Mouse (Mus musculus) limb, embryonic 13.5 days (tissue): Measurements from ENCODE around the gene Slc12a3. TPM values are rescaled to one million over a fixed set of nuclear protein-coding genes. Genes with fewer than 3 reads are reported as not detected.

Experiments
- ATAC-seq: fragments of 200-750 bp; cut with Nextera tagmentation; 2 replicates; pipeline ENCODE4 v1.8.0; 2017; ENCODE audit warnings: low read depth, moderate number of reproducible peaks, moderate TSS enrichment; ENCODE audit not compliant: low FRiP score
- H3K27ac ChIP-seq: fragments of 300-500 bp; sonication (generic); 2 replicates; pipeline ENCODE4 v1.5.1; 2015; ENCODE audit warnings: inconsistent platforms, mild to moderate bottlenecking, moderate library complexity
- H3K27me3 ChIP-seq: fragments of 300-500 bp; sonication (generic); 2 replicates; pipeline ENCODE4 v1.6.1; 2015; ENCODE audit warnings: mild to moderate bottlenecking, inconsistent platforms
- H3K36me3 ChIP-seq: fragments of 300-500 bp; sonication (generic); 2 replicates; pipeline ENCODE4 v1.6.1; 2015; ENCODE audit warnings: inconsistent platforms, mild to moderate bottlenecking, moderate library complexity
- H3K4me1 ChIP-seq: fragments of 300-500 bp; sonication (generic); 2 replicates; pipeline ENCODE4 v1.6.1; 2015; ENCODE audit warnings: inconsistent platforms
- H3K4me2 ChIP-seq: fragments of 300-500 bp; sonication (generic); replicated peaks from 2 replicates; pipeline ENCODE4 v1.6.1; 2015; ENCODE audit warnings: inconsistent platforms, mild to moderate bottlenecking, moderate library complexity
- H3K4me3 ChIP-seq: fragments of 300-500 bp; sonication (generic); 2 replicates; pipeline ENCODE4 v1.5.1; 2015; ENCODE audit warnings: moderate library complexity, mild to moderate bottlenecking, inconsistent platforms
- H3K9ac ChIP-seq: fragments of 300-500 bp; sonication (generic); 2 replicates; pipeline ENCODE4 v1.6.1; 2015; ENCODE audit warnings: mild to moderate bottlenecking, inconsistent platforms
- H3K9me3 ChIP-seq: fragments of 300-500 bp; sonication (generic); 2 replicates; pipeline ENCODE4 v1.6.1; 2016; ENCODE audit warnings: inconsistent platforms
- WGBS: fragments of 180-500 bp; shearing (Covaris S2); methylation state at CpG from one replicate; pipeline ENCODE4 v1.1.7; 2015; 5-methylcytosine and 5-hydroxymethylcytosine counted together
- polyA plus RNA-seq: library from polyadenylated mRNA; unstranded; fragments of >200 nt; fragmentation: Nextera tagmentation; extraction: Ambion mirVana; gene quantifications from 2 replicates; pipeline ENCODE4 v1.2.1, GENCODE M21; 2015

The Slc12a3 gene
- polyA plus RNA-seq, 1 experiment from 2014 or later = not detected

DNA sequence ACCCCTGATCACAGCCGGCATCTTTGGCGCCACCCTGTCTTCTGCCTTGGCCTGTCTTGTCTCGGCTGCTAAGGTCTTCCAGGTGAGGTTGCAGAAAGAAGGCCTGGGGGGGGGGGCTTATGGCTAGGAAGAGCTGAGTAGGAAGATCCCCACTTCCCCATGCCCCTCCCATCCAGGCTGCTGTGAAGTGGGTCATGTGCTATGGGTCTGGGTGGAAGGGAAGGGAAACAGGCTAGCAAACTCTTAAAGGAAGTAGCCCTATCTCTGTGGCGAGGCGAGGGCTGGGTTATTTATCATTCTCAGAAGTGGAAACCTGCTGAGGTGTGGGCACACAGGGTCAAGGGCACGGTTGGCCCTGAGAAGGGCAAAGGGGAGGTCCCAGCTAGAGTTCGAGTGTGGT lies 11.8 kb downstream of the Slc12a3 start:
- no peak overlapping the region for H3K9ac ChIP-seq
- no peaks in the 10 kb centered on the region for H3K9me3 ChIP-seq
- no peaks in the 10 kb centered on the region for H3K4me1 ChIP-seq
- 85% methylated on average over 7 of the region's 7 CpGs for WGBS
- H3K4me2 ChIP-seq = no peak overlapping the region
- H3K27me3 ChIP-seq = no peaks in the 10 kb centered on the region; the same call in 1 of the 2 replicates
- no peak overlapping the region for H3K4me3 ChIP-seq
- no peak for ATAC-seq
- no peaks in the 10 kb centered on the region for H3K36me3 ChIP-seq
- H3K27ac ChIP-seq = no peak overlapping the region

DNA sequence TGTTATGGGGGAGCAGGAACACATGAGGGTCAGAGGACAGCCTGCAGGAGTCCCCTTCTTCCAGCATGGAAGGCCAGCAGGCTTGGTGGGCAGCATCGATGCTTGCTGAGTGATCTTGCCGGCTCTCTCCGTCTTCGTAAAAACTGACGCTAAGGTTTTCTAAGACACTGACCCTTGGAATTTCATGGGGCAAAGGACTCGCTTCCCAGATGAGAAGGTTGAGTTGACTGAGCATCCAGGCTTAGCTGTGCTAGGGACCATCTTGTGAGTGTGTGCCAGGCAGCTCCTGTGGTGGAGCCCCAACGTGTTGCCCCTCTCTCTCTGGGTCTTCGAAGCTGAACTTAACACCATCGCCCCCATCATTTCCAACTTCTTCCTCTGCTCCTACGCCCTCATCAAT lies 13.7 kb downstream of the Slc12a3 start:
- Histone ChIP-seq H3K9ac (no peak overlapping the region), H3K27me3 (no peaks in the 10 kb centered on the region; the same call in 1 of the 2 replicates), H3K36me3 (no peaks in the 10 kb centered on the region), H3K9me3 (no peaks in the 10 kb centered on the region), H3K4me1 (no peaks in the 10 kb centered on the region), H3K4me3 (no peak overlapping the region), H3K27ac (no peak overlapping the region), H3K4me2 (no peak overlapping the region)
- 89% methylated on average over 10 of the region's 10 CpGs for WGBS
- no peak for ATAC-seq

GRCm38 (mm10) chr8:94343290-94343689 lies 14.3 kb downstream of the Slc12a3 start:
- 15% methylated on average over 6 of the region's 6 CpGs for WGBS
- H3K9ac ChIP-seq = no peak overlapping the region
- no peak overlapping the region for H3K4me3 ChIP-seq
- H3K27ac ChIP-seq = no peak overlapping the region
- H3K27me3 ChIP-seq = no peaks in the 10 kb centered on the region; the same call in 1 of the 2 replicates
- H3K36me3 ChIP-seq = no peaks in the 10 kb centered on the region
- no peaks in the 10 kb centered on the region for H3K9me3 ChIP-seq
- no peak overlapping the region for H3K4me2 ChIP-seq
- ATAC-seq = no peak
- no peaks in the 10 kb centered on the region for H3K4me1 ChIP-seq

- H3K9me3 ChIP-seq = no peaks in the 10 kb centered on the region
- H3K27ac ChIP-seq = no peak overlapping the region
- H3K9ac ChIP-seq = no peak overlapping the region
- H3K27me3 ChIP-seq = no peaks in the 10 kb centered on the region; the same call in 1 of the 2 replicates
- no peak overlapping the region for H3K4me3 ChIP-seq
- H3K36me3 ChIP-seq = no peaks in the 10 kb centered on the region
- H3K4me1 ChIP-seq = no peaks in the 10 kb centered on the region
- ATAC-seq = no peak
- H3K4me2 ChIP-seq = no peak overlapping the region
- 87% methylated on average over 11 of the region's 11 CpGs for WGBS
Measured at GRCm38 (mm10) chr8:94343778-94344320, 14.8 kb downstream of the Slc12a3 start.

DNA sequence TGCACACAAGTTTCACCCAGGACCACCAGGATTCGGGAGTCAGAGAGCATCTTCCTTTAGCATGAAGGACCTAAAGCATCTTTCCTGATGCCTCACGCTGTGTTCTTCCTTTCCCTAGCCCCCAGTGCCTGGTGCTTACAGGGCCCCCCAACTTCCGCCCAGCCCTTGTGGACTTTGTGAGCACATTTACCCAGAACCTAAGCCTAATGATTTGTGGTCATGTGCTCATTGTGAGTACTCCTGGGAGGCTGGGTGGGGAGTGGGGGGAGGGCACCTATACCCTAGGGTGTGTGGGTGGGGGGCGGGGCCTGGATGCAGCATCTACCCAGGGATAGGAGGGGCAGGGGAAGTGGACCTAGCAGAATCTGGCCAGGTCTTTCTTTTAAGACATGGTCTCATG lies 16.7 kb downstream of the Slc12a3 start:
- Histone ChIP-seq H3K4me1 (no peaks in the 10 kb centered on the region), H3K27ac (no peak overlapping the region), H3K27me3 (no peaks in the 10 kb centered on the region; the same call in 1 of the 2 replicates), H3K4me3 (no peak overlapping the region), H3K4me2 (no peak overlapping the region), H3K36me3 (no peaks in the 10 kb centered on the region), H3K9me3 (no peaks in the 10 kb centered on the region), H3K9ac (no peak overlapping the region)
- 85% methylated on average over 4 of the region's 4 CpGs for WGBS
- no peak for ATAC-seq

DNA sequence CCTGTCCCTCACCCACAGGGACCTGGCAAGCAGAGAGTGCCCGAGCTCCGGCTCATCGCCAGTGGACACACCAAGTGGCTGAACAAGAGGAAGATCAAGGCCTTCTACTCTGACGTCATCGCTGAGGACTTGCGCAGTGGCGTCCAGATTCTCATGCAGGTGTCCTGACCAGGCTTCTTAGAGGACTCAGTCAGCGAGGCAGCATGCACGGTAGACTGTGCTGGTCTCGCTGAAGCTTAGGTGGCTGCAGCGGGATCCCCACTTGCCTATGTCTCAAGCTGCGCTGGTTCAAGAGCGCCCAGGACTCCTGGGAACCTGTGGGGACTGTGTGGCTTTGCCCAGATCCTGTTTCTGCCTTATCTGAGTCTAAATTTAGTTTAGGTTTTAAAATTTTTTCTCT lies 17.3 kb downstream of the Slc12a3 start:
- Histone ChIP-seq H3K4me2 (no peak overlapping the region), H3K4me3 (no peak overlapping the region), H3K9me3 (no peaks in the 10 kb centered on the region), H3K36me3 (no peaks in the 10 kb centered on the region), H3K27ac (no peak overlapping the region), H3K9ac (no peak overlapping the region), H3K27me3 (no peaks in the 10 kb centered on the region; the same call in 1 of the 2 replicates), H3K4me1 (no peaks in the 10 kb centered on the region)
- no peak for ATAC-seq
- WGBS = 90% methylated on average over 13 of the region's 13 CpGs

DNA sequence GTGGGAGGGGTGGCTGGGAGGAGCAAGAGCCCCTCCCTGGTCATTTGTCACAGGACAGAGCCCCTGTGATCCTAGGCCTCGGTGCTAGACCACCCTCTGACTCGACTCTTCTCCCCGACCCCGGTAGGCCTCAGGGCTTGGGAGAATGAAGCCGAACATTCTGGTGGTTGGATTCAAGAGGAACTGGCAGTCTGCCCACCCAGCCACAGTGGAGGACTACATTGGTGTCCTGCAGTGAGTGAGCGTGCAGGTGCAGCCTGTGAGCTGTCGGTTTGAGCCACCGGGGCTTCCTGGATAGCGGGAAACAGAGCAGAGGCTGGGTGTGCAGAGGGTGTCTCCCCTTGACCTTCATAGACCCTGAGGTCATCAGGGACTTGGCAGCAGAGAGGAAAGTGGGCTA lies 19.4 kb downstream of the Slc12a3 start:
- H3K27me3 ChIP-seq = no peaks in the 10 kb centered on the region
- no peak overlapping the region for H3K4me3 ChIP-seq
- H3K9ac ChIP-seq = no peak overlapping the region
- H3K4me1 ChIP-seq = no peaks in the 10 kb centered on the region
- no peak overlapping the region for H3K4me2 ChIP-seq
- H3K9me3 ChIP-seq = no peaks in the 10 kb centered on the region
- WGBS = 67% methylated on average over 9 of the region's 9 CpGs
- no peak for ATAC-seq
- no peak overlapping the region for H3K27ac ChIP-seq
- no peaks in the 10 kb centered on the region for H3K36me3 ChIP-seq

- H3K4me2 ChIP-seq = no peak overlapping the region
- H3K9me3 ChIP-seq = no peaks in the 10 kb centered on the region
- H3K9ac ChIP-seq = no peak overlapping the region
- H3K4me1 ChIP-seq = no peaks in the 10 kb centered on the region
- no peak for ATAC-seq
- H3K27me3 ChIP-seq = no peaks in the 10 kb centered on the region
- no peak overlapping the region for H3K27ac ChIP-seq
- 78% methylated on average over 7 of the region's 7 CpGs for WGBS
- H3K36me3 ChIP-seq = no peaks in the 10 kb centered on the region
- no peak overlapping the region for H3K4me3 ChIP-seq
Measured at GRCm38 (mm10) chr8:94354069-94354531, 25.1 kb downstream of the Slc12a3 start.

DNA sequence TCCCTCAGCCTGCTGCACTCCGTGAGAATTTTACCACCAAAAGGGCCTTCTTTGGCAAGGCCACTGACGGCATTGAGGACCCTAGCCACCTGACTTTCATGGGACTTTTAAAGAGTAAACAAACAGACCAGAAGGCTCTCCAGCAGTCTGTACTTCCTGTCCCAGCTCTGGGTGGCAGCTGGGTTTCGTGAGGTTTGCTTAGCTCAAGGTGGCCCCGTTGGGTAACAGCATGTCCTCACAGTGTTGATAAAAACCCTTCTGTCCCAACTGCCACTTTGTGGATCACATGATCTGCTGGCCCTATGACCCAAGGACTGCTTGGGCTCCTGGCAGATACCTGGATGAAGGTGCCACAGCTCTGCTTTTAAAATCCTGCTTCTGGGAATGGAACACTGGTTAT lies 25.6 kb downstream of the Slc12a3 start:
- WGBS = 59% methylated on average over 4 of the region's 4 CpGs
- Histone ChIP-seq H3K27ac (no peak overlapping the region), H3K9ac (no peak overlapping the region), H3K9me3 (no peaks in the 10 kb centered on the region), H3K27me3 (no peaks in the 10 kb centered on the region), H3K36me3 (no peaks in the 10 kb centered on the region), H3K4me3 (no peak overlapping the region), H3K4me2 (no peak overlapping the region), H3K4me1 (no peaks in the 10 kb centered on the region)
- ATAC-seq = no peak

GRCm38 (mm10) chr8:94357220-94357619 lies 28.2 kb downstream of the Slc12a3 start:
- no peak overlapping the region for H3K4me2 ChIP-seq
- 80% methylated on average over 6 of the region's 6 CpGs for WGBS
- H3K9me3 ChIP-seq = no peaks in the 10 kb centered on the region
- H3K9ac ChIP-seq = no peak overlapping the region
- H3K4me3 ChIP-seq = no peak overlapping the region
- no peak overlapping the region for H3K27ac ChIP-seq
- no peaks in the 10 kb centered on the region for H3K4me1 ChIP-seq
- ATAC-seq = no peak
- no peaks in the 10 kb centered on the region for H3K36me3 ChIP-seq
- no peaks in the 10 kb centered on the region for H3K27me3 ChIP-seq

DNA sequence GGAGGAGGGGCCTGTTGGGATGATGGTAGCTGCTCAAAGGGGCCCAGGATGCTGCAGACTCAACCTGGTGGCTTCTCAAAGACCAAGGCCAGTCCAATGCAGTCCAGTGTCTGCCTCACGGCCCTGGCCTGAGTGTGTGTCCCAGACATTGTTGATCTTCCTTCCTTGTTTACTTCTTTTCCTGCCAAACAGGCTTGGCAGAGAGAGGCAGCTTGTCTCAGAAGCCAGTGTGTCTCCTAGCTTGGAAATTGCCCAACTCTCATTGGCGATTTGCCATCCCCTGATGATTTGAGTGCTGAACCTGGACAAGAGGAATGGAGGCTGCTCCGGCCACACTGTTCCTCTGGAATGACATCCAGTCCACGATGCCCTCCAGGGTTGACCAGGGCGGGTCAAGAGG lies 29.5 kb downstream of the Slc12a3 start:
- no peak for ATAC-seq
- WGBS = 76% methylated on average over 5 of the region's 5 CpGs
- no peak overlapping the region for H3K27ac ChIP-seq
- no peak overlapping the region for H3K4me2 ChIP-seq
- no peaks in the 10 kb centered on the region for H3K36me3 ChIP-seq
- H3K9me3 ChIP-seq = no peaks in the 10 kb centered on the region
- H3K9ac ChIP-seq = no peak overlapping the region
- H3K4me1 ChIP-seq = 0 out of 2 replicates have a peak, but pooled peaks cover 3% of the 10 kb centered on the region
- no peaks in the 10 kb centered on the region for H3K27me3 ChIP-seq
- H3K4me3 ChIP-seq = no peak overlapping the region

DNA sequence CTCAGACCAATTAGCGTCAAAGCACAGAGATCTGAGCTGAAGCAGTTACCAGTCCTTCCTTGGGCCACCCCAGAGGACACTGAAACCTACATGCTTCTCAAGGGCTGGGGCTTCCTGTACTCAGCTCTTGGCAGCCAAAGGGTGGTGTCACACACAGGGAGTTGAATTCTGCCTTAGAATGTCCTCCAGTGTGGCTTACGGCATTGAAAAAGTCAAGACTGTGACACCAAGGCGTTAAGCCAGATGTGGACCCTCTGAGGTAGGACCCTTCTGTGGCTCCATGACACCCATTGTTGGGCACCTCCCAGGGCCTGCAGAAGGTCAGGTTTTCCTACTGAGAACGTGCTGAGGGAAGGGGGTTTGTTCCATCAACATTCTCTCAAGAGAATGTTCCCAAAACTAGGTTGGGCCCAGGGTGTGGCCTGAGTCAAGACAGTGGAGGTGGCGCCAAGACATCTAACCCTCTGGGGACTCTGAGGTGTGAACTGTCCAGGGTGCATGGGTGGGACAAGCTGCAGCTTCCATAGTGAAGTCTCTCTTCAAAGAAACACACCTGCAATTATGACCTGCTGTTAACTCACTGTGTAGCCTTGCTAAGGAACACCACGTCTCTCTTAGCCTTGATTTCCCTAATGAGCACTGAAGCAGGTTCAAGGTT lies 32.9 kb downstream of the Slc12a3 start:
- H3K4me3 ChIP-seq = no peak overlapping the region
- H3K36me3 ChIP-seq = no peaks in the 10 kb centered on the region
- H3K9me3 ChIP-seq = no peaks in the 10 kb centered on the region
- no peaks in the 10 kb centered on the region for H3K27me3 ChIP-seq
- H3K4me1 ChIP-seq = 0 out of 2 replicates have a peak, but pooled peaks cover 3% of the 10 kb centered on the region
- no peak overlapping the region for H3K27ac ChIP-seq
- no peak for ATAC-seq
- H3K9ac ChIP-seq = no peak overlapping the region
- H3K4me2 ChIP-seq = no peak overlapping the region
- 84% methylated on average over 6 of the region's 6 CpGs for WGBS
